8 mouse cellular contexts compared by ENCODE assay signal in genomic region chr5:27841701-27842295, GRCm38 (mm10). TPM values are rescaled to one million over a fixed set of nuclear protein-coding genes. Genes with fewer than 3 reads are reported as not detected.
DNase-seq lines count a peak whose midpoint lies in the region; ATAC-seq and TF ChIP-seq lines count a peak whose summit lies in the region.

TSS of gene Htr5a (plus strand) at chr5:27842149.

- no peaks in the 10 kb centered on the region for H3K9me3 ChIP-seq in forebrain, embryonic 12.5 days
- H3K9me3 ChIP-seq in limb, embryonic 11.5 days (ENCODE audit: control insufficient read depth, low read length), result no peaks in the 10 kb centered on the region

- ATAC-seq in forebrain, embryonic 12.5 days (ENCODE audit: low FRiP score), result peak; percentile 78
- ATAC-seq in limb, embryonic 11.5 days (ENCODE audit: insufficient number of reproducible peaks, low FRiP score, low TSS enrichment, low read depth), result peak; percentile 68; the same call in 1 of the 2 replicates

- peak; percentile 11 for DNase-seq in adrenal gland, adult 2 months
- no peak for DNase-seq in adrenal gland, postnatal 4 days (ENCODE audit: low spot score in 2 of 2)
- DNase-seq in brain, embryonic 14.5 days (ENCODE audit: low read depth), result peak; percentile 71
- DNase-seq in kidney, adult 9 months, result peak; percentile 21
- DNase-seq in limb, embryonic 11.5 days (ENCODE audit: low spot score), result peak; percentile 74
- peak; percentile 60 for DNase-seq in right cerebral cortex, postnatal 14 days
- no peak for DNase-seq in gastrocnemius, adult 8-10 months (ENCODE audit: low spot score in 2 of 2)

- H3K27ac ChIP-seq in forebrain, embryonic 12.5 days, result no peak within 1 kb of the TSS
- H3K27ac ChIP-seq in limb, embryonic 11.5 days (replicated peaks; ENCODE audit: low read depth, low read length), result no peak within 1 kb of the TSS

- peaks cover 7% of the 10 kb centered on the region for H3K4me1 ChIP-seq in forebrain, embryonic 12.5 days
- no peaks in the 10 kb centered on the region for H3K4me1 ChIP-seq in limb, embryonic 11.5 days (ENCODE audit: control insufficient read depth, insufficient read depth, low read length)

- peak within 1 kb of the TSS; percentile 58 for H3K4me2 ChIP-seq in forebrain, embryonic 12.5 days
- H3K4me2 ChIP-seq in limb, embryonic 11.5 days (ENCODE audit: low read depth, severe bottlenecking), result peak within 1 kb of the TSS; percentile 22; the same call in 1 of the 2 replicates

- 0 out of 2 replicates have a peak, but pooled peaks have one; percentile 9 for TF ChIP-seq POLR2A in brain, embryonic 14.5 days (IDR thresholded peaks at IDR 0.05; ENCODE audit: borderline replicate concordance, extremely low read depth, insufficient read depth, insufficient read length, poor library complexity, severe bottlenecking)

- H3K36me3 ChIP-seq in forebrain, embryonic 12.5 days (replicated peaks), result no peaks in the 10 kb centered on the region
- H3K36me3 ChIP-seq in limb, embryonic 11.5 days (ENCODE audit: control insufficient read depth, insufficient read depth, low read length), result no peaks in the 10 kb centered on the region

- H3K27me3 ChIP-seq in forebrain, embryonic 12.5 days, result peaks cover 35% of the 10 kb centered on the region
- peaks cover 10% of the 10 kb centered on the region for H3K27me3 ChIP-seq in limb, embryonic 11.5 days (ENCODE audit: control insufficient read depth, insufficient read depth, low read length)

- no peak for TF ChIP-seq CTCF in brain, embryonic 14.5 days (IDR thresholded peaks at IDR 0.05; ENCODE audit: borderline replicate concordance, extremely low read depth, insufficient read depth, insufficient read length)

- peak within 1 kb of the TSS; percentile 45; the same call in 1 of the 2 replicates for H3K9ac ChIP-seq in forebrain, embryonic 12.5 days
- no peak within 1 kb of the TSS for H3K9ac ChIP-seq in limb, embryonic 11.5 days (ENCODE audit: low read length)

- WGBS in forebrain, embryonic 12.5 days, result 5% methylated on average over 25 of the region's 25 CpGs
- 5% methylated on average over 25 of the region's 25 CpGs for WGBS in limb, embryonic 11.5 days

- H3K4me3 ChIP-seq in forebrain, embryonic 12.5 days (replicated peaks), result peak within 1 kb of the TSS; percentile 38
- H3K4me3 ChIP-seq in limb, embryonic 11.5 days (ENCODE audit: low read depth, low read length), result no peak within 1 kb of the TSS

RNA-seq across cellular contexts. Expression of gene Htr5a, which starts in this region (rescaled TPM):
- total RNA-seq in adrenal gland, adult 2 months (2021), result not detected
- 0.01 TPM in 1 of 2 replicates, not detected in the other for polyA plus RNA-seq in adrenal gland, adult 2 months (2012; rRNA removed)
- under 1 TPM in 1 of 2 experiments, not detected in 1; 0.06 TPM for total RNA-seq in adrenal gland, postnatal 4 days (2021)
- polyA plus RNA-seq in brain, embryonic 14.5 days (2012; rRNA removed), result 1.7 and 2.7 TPM in 2 replicates
- 0.19 and 0.22 TPM in 2 replicates for polyA plus RNA-seq in forebrain, embryonic 12.5 days (2016; fragmentation: Nextera tagmentation; extraction: Ambion mirVana)
- not detected in 2 replicates for polyA plus RNA-seq in limb, embryonic 11.5 days (2014; fragmentation: Nextera tagmentation; extraction: Ambion mirVana)
- not detected for total RNA-seq in gastrocnemius, adult 8-10 months (2022)

Comparison
In these comparisons a context has a peak if more than half of its experiments do, and no peak if none do; other contexts are left out.
1. Peak in DNase-seq in adrenal gland, adult 2 months; RNA of the gene not detected or under 1 TPM.
2. Peak in ATAC-seq, H3K4me3 ChIP-seq, H3K9ac ChIP-seq and H3K4me2 ChIP-seq in forebrain, embryonic 12.5 days; RNA of the gene not detected or under 1 TPM.
3. Peak in DNase-seq, ATAC-seq and H3K4me2 ChIP-seq in limb, embryonic 11.5 days; RNA of the gene not detected or under 1 TPM.
4. DNase-seq: peak in brain, embryonic 14.5 days (single experiment), kidney, adult 9 months (single experiment) and right cerebral cortex, postnatal 14 days (single experiment); none in adrenal gland, postnatal 4 days (0 of 2) and gastrocnemius, adult 8-10 months (0 of 2).